Mouse (Mus musculus): ENCODE data around the gene Cntn2. TPM values are rescaled to one million over a fixed set of nuclear protein-coding genes. Genes with fewer than 3 reads are reported as not detected.
A peak's percentile ranks its signal among the peaks of the same experiment; 100 is the strongest.

Gene Cntn2
- total RNA-seq, 2 experiments from 2014 or later, result not detected

DNA sequence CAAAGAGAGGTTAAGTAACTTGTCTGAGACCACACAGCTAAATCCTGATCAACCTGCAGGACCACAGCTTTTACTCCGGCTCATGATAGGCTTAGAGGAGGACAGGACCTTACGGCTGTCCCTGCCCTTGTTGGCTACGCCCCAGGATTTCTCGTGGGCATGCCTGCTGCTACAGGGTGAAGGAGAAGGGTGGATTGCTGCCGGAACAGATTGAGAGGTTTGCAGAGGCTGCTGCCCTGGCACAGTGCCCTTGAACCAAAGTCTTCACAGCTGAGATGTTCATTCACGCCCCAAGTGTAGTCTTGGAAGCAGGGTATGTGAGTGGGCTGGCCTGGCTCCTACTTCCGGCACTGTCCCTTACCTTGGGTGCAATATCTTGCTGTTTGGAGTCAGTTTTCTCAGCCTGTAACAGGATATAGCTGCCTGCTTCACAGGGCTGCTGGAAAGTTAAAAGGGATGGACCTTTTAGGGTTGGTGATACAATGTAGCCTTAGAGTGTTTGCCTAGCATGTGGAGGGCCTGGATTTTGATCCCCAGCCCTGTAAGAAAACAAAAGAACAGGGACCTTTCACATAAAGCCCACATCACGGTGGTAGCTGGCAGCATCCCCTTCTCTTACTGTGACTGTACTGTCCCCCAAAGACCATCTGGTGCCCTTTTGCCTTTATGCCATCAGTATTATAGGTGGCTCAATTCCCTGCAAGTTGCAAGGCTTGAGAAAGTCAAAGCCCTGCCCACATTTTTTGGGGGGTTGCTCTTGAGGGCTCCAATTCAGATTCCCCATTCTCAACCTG, 18.0 kb upstream of the Cntn2 start:
- ATAC-seq (replicated peaks; ENCODE audit: low FRiP score, low TSS enrichment, poor library complexity, severe bottlenecking), result no peak

DNA sequence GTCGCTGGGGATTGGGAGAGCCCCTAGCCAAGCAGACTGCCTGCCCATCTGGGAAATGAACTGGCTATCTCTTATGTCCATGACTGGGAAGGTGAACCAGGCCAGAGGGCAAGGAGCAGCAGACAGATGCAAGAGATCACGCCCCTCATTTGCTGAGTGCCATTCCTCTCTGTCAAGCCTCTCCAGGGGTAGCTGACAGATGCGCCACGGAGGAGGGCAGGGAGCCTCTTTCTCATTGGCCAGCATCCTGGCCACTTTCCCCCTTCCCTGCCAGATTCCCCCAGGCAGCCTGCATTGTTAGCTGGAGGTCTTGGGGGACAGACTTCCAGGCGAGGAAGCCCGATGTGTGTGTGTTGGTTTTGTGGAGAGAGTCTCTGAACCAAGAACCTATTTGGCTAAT, 16.0 kb upstream of the Cntn2 start:
- no peak for ATAC-seq (replicated peaks; ENCODE audit: low FRiP score, low TSS enrichment, poor library complexity, severe bottlenecking)

GRCm38 (mm10) chr1:132557901-132558631, 15.0 kb upstream of the Cntn2 start:
- 0 out of 2 replicates have a peak, but pooled peaks have one; percentile 45 for ATAC-seq (replicated peaks; ENCODE audit: low FRiP score, low TSS enrichment, poor library complexity, severe bottlenecking)

DNA sequence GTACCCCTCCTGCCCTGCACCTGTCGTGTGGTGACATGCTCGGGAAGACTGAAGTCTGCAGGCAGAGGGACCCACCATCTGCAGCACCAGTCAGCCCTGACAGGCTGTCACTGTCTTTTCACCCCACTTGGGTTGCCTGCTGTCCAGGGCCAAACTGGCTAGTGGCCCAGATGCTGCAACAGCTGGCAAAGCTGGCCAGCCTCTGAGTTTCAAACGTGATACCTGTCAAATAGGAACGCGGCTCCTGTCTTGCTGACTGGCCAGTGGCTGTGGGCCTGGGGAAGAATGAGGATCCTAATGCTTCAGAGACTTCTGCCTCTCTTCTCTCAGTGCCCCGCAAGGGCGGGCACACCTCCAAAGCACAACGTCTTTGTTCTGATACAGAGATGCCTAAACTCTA, 733 bp upstream of the Cntn2 start:
- ATAC-seq (replicated peaks; ENCODE audit: low FRiP score, low TSS enrichment, poor library complexity, severe bottlenecking), result no peak

- ATAC-seq (replicated peaks; ENCODE audit: low FRiP score, low TSS enrichment, poor library complexity, severe bottlenecking), result no peak
These were observed 1.0 kb downstream of the Cntn2 start for GRCm38 (mm10) chr1:132541824-132542599.

DNA sequence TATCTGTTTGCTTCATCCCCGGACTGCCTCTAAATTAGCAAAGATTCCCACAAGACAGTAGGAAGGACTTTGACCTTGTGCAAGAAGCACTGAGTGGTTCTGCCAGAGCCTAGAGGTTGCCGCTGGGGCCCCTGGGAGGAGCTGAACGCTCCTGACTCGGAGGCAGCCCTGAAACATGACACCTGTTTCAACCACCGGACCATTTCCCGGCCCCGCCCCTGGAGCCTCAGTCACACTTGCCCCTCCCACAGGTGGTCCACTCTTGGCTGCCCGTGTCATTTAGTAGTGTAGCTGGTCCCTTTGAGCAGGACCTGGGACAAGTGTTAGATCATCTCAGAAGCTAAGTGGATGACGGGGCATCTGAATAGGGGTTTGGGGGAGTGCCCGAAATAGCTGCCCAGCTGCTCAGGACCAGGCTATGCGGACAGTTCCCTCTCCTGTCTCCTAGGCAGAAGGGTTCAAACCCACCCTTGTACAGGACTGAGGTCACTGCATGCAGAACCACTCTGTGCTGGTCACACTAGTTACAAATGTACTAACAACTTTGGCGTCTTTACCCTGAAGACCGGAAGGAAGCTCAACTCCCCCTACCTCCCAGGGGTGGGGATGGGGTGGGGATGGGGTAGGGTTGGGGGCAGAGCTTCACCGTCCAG, 1.8 kb downstream of the Cntn2 start:
- no peak for ATAC-seq (replicated peaks; ENCODE audit: low FRiP score, low TSS enrichment, poor library complexity, severe bottlenecking)

DNA sequence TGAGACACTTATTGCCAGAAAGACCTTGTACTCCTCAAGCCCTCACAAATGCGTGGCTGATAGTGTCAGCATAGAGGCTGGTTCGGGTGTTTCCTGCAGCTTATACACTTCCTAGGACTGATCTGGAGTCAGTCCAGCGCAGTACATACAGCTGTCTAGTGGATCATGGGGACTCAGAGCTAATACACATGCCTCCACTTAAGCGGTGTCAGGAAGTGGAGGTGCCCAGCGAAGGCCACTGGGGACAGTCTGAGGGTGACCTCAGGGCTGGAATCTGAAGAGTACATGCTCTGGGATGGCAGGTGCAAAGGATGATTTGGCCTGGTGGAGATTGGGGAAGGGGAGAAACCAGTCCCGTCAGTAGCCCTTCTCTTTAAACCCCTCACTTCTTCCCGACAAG, 2.4 kb downstream of the Cntn2 start:
- ATAC-seq (replicated peaks; ENCODE audit: low FRiP score, low TSS enrichment, poor library complexity, severe bottlenecking), result no peak

DNA sequence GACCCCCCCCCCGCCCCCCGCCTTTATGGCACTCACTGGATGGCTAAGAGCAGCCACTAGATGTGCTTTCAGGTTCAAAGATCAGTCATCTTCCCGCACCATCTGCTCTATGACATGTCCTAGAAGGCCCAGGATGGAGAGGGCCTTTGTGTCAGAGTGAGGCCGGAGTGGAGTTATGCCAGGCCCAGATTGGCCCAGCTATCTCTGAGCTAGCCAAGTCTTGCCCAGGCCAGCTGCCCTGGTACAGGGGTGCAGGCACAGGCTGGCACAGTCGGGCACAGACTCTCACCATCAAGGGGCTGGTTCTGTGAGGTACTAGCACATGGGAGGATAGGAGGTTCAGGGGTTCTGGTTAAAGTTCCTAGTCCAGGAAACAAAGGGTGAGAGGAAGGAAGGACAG, 5.3 kb downstream of the Cntn2 start:
- no peak for ATAC-seq (replicated peaks; ENCODE audit: low FRiP score, low TSS enrichment, poor library complexity, severe bottlenecking)

GRCm38 (mm10) chr1:132536416-132536815, 6.6 kb downstream of the Cntn2 start:
- ATAC-seq (replicated peaks; ENCODE audit: low FRiP score, low TSS enrichment, poor library complexity, severe bottlenecking), result no peak

GRCm38 (mm10) chr1:132535541-132535940, 7.5 kb downstream of the Cntn2 start:
- ATAC-seq (replicated peaks; ENCODE audit: low FRiP score, low TSS enrichment, poor library complexity, severe bottlenecking), result no peak

DNA sequence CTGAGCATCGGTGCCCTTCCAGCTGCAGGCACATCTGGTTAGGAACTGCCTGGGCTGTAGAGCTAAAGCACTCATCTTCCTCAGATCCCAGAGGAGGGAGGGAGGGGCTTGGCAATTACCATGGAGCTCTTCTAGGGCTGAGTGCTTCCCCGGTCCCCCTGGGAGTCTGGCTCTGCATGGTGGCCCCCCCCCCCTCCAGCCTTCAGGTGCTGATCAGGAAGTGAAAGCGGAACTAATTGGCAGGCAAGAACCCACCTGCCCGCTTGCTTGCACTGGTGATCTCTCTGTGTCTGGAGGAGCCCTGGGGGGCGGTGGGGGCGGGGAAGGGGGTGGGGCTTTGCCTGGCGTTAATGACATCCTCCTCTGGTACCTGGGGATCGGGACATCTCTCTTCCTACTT, 9.2 kb downstream of the Cntn2 start:
- ATAC-seq (replicated peaks; ENCODE audit: low FRiP score, low TSS enrichment, poor library complexity, severe bottlenecking), result no peak

- no peak for ATAC-seq (replicated peaks; ENCODE audit: low FRiP score, low TSS enrichment, poor library complexity, severe bottlenecking)
These were observed 10.5 kb downstream of the Cntn2 start for GRCm38 (mm10) chr1:132532521-132532920.

DNA sequence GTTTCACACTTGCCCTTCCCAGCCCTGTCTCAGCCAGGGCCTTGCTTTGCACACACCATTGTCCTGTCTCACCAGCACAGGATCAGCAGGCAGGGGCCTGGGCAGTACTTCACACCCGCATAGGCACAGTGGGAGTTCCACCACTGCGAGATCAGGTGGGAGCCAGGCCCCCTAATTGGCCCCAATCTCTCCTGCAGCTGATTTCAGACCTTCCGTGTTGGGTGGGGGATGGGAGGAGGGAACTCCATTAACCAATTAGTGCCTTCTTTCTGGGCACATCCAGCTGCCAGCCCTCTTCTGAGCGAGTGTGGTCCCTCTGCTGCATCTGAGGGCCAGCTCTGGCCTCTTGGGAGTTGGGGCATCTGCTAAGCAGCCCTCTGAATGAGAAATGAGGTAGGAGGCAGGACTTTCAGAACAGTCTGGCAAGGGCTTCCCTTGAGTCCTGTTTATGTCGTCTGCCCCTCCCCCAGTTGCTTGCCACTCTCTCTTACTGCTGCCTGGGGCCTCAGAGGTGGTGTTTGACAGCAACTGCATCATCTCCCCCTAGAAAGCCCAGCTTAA, 12.3 kb downstream of the Cntn2 start:
- no peak for ATAC-seq (replicated peaks; ENCODE audit: low FRiP score, low TSS enrichment, poor library complexity, severe bottlenecking)

GRCm38 (mm10) chr1:132528647-132529334, 14.3 kb downstream of the Cntn2 start:
- no peak for ATAC-seq (replicated peaks; ENCODE audit: low FRiP score, low TSS enrichment, poor library complexity, severe bottlenecking)

GRCm38 (mm10) chr1:132528071-132528470, 15.0 kb downstream of the Cntn2 start:
- no peak for ATAC-seq (replicated peaks; ENCODE audit: low FRiP score, low TSS enrichment, poor library complexity, severe bottlenecking)

DNA sequence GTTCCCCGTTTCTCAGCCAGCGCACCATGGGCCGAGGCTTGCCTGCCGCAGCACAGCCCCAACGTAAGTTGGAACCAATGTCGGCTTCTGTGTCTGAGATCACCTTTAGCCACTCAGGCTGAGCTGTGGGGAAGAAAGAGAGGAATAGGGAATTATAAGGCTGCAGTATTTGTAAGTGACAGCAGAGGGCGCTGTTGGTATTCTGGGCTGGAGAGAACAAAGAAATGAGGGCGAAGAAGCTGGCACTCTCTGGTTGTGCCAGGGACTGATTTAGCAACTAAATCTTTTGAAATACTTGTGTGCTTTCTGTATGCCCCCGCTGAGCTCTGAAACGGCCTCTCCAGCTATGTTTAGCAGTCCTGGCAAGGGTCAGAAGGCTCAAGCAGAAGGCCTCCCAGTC, 17.2 kb downstream of the Cntn2 start:
- 0 out of 2 replicates have a peak, but pooled peaks have one; percentile 27 for ATAC-seq (replicated peaks; ENCODE audit: low FRiP score, low TSS enrichment, poor library complexity, severe bottlenecking)

- no peak; the same call in 1 of the 2 replicates for ATAC-seq (replicated peaks; ENCODE audit: low FRiP score, low TSS enrichment, poor library complexity, severe bottlenecking)
These were observed 19.1 kb downstream of the Cntn2 start for GRCm38 (mm10) chr1:132523920-132524319.

GRCm38 (mm10) chr1:132523048-132523447, 20.0 kb downstream of the Cntn2 start:
- no peak for ATAC-seq (replicated peaks; ENCODE audit: low FRiP score, low TSS enrichment, poor library complexity, severe bottlenecking)

DNA sequence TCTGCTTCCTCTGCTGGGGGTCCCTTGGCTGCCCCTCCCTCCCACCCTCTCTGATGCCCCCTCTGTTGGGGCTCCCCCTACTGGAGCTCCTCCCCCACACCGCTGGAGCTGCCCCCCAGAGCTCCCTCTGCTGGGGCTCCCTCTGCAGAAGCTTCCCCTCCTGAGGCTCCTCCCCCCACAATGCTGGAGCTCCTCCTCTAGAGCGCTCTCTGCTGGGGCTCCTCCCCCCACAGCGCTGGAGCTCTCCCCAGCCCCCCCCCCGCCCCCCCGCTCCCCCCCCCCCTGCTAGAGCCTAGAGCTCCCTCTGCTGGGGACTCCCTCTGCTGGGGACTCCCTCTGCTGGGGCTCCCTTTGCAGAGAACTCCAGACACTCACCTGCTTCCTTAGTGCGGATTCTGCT, 22.3 kb downstream of the Cntn2 start:
- peak; percentile 78 for ATAC-seq (replicated peaks; ENCODE audit: low FRiP score, low TSS enrichment, poor library complexity, severe bottlenecking)

Data from megakaryocyte-erythroid progenitor cell, adult 5-6 weeks (primary cell).